Mouse (Mus musculus) intestine, embryonic 15.5 days (tissue): Measurements from ENCODE around the gene Arid1b. TPM values are rescaled to one million over a fixed set of nuclear protein-coding genes. Genes with fewer than 3 reads are reported as not detected.

Source experiments
- ATAC-seq: fragments of 200-750 bp; cut with Nextera tagmentation; 2 replicates; pipeline ENCODE4 v1.8.0; 2017; ENCODE audit warnings: moderate TSS enrichment, moderate library complexity
- H3K27ac ChIP-seq: fragments of 300-500 bp; sonication (generic); 2 replicates; pipeline ENCODE4 v1.5.1; 2015; ENCODE audit warnings: mild to moderate bottlenecking, inconsistent platforms
- H3K27me3 ChIP-seq: fragments of 300-500 bp; sonication (generic); replicated peaks from 2 replicates; pipeline ENCODE4 v1.6.1; 2015; ENCODE audit warnings: inconsistent platforms
- H3K36me3 ChIP-seq: fragments of 300-500 bp; sonication (generic); 2 replicates; pipeline ENCODE4 v1.6.1; 2015; ENCODE audit warnings: inconsistent platforms
- H3K4me1 ChIP-seq: fragments of 300-500 bp; sonication (generic); replicated peaks from 2 replicates; pipeline ENCODE4 v1.6.1; 2015; ENCODE audit warnings: inconsistent platforms
- H3K4me2 ChIP-seq: fragments of 300-500 bp; sonication (generic); replicated peaks from 2 replicates; pipeline ENCODE4 v1.6.1; 2015; ENCODE audit warnings: mild to moderate bottlenecking, inconsistent platforms
- H3K4me3 ChIP-seq: fragments of 300-500 bp; sonication (generic); replicated peaks from 2 replicates; pipeline ENCODE4 v1.5.1; 2015; ENCODE audit warnings: inconsistent platforms
- H3K9ac ChIP-seq: fragments of 300-500 bp; sonication (generic); 2 replicates; pipeline ENCODE4 v1.6.1; 2015; ENCODE audit warnings: inconsistent platforms
- H3K9me3 ChIP-seq: fragments of 300-500 bp; sonication (generic); 2 replicates; pipeline ENCODE4 v1.6.1; 2016; ENCODE audit warnings: inconsistent platforms
- WGBS: fragments of 180-500 bp; shearing (Covaris S2); methylation state at CpG from one replicate; pipeline ENCODE4 v1.1.7; 2015; 5-methylcytosine and 5-hydroxymethylcytosine counted together
- polyA plus RNA-seq: library from polyadenylated mRNA; unstranded; fragments of >200 nt; fragmentation: Nextera tagmentation; extraction: Ambion mirVana; gene quantifications from 2 replicates; pipeline ENCODE4 v1.2.1, GENCODE M21; 2015

The Arid1b gene
- polyA plus RNA-seq, 1 experiment from 2014 or later, result 9.1 TPM

DNA sequence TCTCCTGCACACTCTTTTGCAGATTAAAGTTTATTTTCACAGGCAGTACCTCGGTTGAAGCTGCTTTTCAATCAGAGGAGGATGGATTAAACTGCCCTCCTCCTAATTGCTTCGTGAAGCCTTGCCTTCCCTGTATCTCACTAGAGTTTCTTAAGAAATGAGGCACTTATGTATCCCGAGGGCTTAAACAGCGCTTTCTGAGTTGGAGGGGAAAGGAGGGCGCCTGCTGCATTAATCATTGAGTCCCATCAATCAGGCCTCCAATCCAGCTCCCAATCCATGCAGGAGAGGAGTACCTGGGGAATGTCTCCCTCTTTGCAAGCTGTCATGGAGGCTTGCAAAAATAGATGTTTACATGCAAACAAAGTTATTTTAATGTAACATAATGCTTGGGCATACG lies 21.9 kb upstream of the Arid1b start:
- 71% methylated on average over 6 of the region's 6 CpGs for WGBS
- no peak for ATAC-seq
- Histone ChIP-seq H3K9me3 (no peaks in the 10 kb centered on the region), H3K27ac (no peak overlapping the region), H3K9ac (no peak overlapping the region), H3K36me3 (no peaks in the 10 kb centered on the region), H3K27me3 (no peaks in the 10 kb centered on the region), H3K4me3 (no peak overlapping the region), H3K4me1 (no peaks in the 10 kb centered on the region), H3K4me2 (no peak overlapping the region)

DNA sequence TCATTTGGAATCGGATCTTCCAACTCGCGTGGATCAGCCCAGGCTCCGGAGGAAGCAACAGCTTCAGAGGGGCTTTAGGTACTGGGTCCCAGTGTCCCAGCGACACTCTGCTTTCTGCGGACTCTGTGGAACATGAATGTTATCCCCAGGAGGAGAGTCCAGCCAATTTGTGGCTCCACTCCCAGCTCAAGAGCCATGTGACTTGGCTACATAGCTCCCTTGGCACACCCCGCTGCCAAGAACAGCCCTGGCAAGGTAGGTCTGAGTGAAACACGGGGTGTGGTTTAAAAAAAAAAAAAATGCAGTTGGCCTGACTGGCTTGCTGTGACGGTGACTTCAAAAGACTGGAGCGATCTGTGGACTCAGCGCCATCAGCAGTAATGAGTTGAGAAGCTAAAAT lies 19.4 kb upstream of the Arid1b start:
- Histone ChIP-seq H3K36me3 (no peaks in the 10 kb centered on the region), H3K9ac (no peak overlapping the region), H3K4me3 (no peak overlapping the region), H3K27me3 (no peaks in the 10 kb centered on the region), H3K4me1 (no peaks in the 10 kb centered on the region), H3K4me2 (no peak overlapping the region), H3K9me3 (no peaks in the 10 kb centered on the region), H3K27ac (no peak overlapping the region)
- 73% methylated on average over 11 of the region's 11 CpGs for WGBS
- peak; percentile 88 for ATAC-seq

DNA sequence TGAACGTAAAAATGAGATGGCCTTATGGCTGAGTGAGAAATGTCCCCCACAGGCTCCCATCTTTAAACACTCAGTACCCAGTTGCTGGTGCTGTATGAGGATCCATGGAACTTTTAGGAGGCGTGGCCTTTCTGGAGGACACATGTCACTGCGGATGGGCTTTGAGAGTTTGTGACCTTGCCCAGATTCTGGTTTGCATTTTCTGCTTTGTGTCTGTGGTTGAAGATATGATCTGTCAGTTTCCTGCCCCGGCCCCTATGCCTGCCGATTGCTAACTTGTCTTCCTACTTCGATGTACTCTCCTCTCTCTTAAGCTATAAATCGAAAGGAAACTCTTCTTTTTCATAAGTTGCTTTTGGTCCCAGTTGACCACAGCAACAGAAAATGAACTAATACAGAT lies 14.0 kb upstream of the Arid1b start:
- Histone ChIP-seq H3K9me3 (no peaks in the 10 kb centered on the region), H3K9ac (no peak overlapping the region), H3K27ac (no peak overlapping the region), H3K4me3 (no peak overlapping the region), H3K4me1 (no peaks in the 10 kb centered on the region), H3K27me3 (no peaks in the 10 kb centered on the region), H3K4me2 (no peak overlapping the region), H3K36me3 (no peaks in the 10 kb centered on the region)
- WGBS, result 83% methylated on average over 7 of the region's 7 CpGs
- no peak for ATAC-seq

DNA sequence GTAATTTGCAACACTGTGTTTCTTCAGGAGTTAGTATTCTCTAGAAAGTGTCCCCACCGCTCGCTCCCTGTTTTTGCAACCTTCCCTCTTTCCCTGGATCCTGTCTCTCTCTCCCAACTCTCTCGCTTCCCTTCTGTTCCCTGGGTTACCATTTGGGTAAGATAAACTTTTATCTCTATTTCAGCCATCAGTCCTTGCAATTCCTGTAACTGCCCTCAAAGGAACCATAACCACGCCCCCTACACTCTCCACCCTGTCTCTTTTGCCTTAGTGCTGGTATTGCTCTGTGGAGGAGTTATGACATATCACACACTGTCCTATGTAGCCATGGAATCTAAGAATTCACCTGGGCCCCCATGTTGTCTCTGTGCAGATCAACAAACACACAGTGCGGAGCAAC lies 11.3 kb upstream of the Arid1b start:
- no peak for ATAC-seq
- no peak overlapping the region for H3K9ac ChIP-seq
- WGBS, result 78% methylated on average over 5 of the region's 5 CpGs
- H3K4me3 ChIP-seq, result no peak overlapping the region
- no peaks in the 10 kb centered on the region for H3K27me3 ChIP-seq
- no peak overlapping the region for H3K27ac ChIP-seq
- H3K9me3 ChIP-seq, result no peaks in the 10 kb centered on the region
- no peak overlapping the region for H3K4me2 ChIP-seq
- H3K36me3 ChIP-seq, result no peaks in the 10 kb centered on the region
- no peaks in the 10 kb centered on the region for H3K4me1 ChIP-seq

DNA sequence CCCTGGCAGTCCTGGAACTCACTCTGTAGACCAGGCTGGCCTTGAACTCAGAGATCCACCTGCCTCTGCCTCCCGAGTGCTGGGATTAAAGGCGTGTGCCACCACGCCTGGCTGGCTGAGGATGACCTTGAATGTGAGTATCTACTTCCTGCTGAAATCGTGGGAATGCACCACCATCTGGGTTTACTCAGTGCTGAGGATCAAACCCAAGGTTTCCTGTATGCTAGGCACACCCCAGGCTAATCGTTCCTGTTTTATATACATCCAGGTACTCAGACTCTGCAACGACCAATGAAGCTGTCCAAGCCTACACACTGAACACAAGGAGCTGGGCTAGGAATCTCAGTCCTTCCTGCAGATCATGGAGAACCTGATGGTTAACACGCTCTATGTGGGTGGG lies 9.4 kb upstream of the Arid1b start:
- no peak overlapping the region for H3K4me2 ChIP-seq
- no peak for ATAC-seq
- H3K4me3 ChIP-seq, result no peak overlapping the region
- no peaks in the 10 kb centered on the region for H3K4me1 ChIP-seq
- no peaks in the 10 kb centered on the region for H3K36me3 ChIP-seq
- WGBS, result 75% methylated on average over 7 of the region's 7 CpGs
- no peak overlapping the region for H3K9ac ChIP-seq
- no peaks in the 10 kb centered on the region for H3K27me3 ChIP-seq
- H3K9me3 ChIP-seq, result no peaks in the 10 kb centered on the region
- no peak overlapping the region for H3K27ac ChIP-seq

DNA sequence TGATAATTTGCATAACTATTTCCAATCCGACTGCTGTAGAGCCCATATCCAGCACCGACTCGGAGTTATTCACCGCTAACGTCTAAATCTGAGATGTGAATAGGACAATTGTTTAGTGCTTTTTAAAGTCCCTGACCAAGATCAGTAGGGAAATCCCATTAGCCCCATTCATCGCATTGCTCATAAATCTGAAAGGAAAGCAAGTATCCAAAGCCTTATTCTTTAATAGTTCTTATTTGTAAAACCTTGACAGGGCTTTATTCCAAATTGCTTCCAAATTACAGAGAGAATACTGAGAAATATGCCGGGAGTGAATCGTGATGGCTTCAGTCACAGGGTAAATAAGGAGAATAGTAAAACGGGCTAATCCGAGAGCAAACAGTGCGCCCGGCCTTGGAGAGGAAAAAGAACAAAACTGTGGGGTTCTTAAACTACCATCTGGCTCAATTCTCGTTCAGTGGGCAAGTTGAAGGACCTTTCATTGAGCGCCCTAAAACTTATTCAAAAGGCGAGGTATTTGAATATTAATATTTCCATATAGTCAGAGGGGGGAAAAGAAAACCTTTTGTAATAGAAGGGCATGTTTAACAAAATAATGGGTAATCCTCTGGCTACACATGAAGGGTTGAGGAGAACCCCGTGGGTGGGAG lies 3.1 kb upstream of the Arid1b start:
- Histone ChIP-seq H3K4me2 (no peak overlapping the region), H3K4me3 (no peak overlapping the region), H3K27me3 (no peaks in the 10 kb centered on the region), H3K9me3 (no peaks in the 10 kb centered on the region), H3K9ac (no peak overlapping the region), H3K36me3 (no peaks in the 10 kb centered on the region), H3K4me1 (0 out of 2 replicates have a peak, but pooled peaks cover 2% of the 10 kb centered on the region), H3K27ac (0 out of 2 replicates have a peak overlapping the region, but pooled peaks have one; percentile 37)
- WGBS, result 60% methylated on average over 16 of the region's 16 CpGs
- no peak for ATAC-seq

DNA sequence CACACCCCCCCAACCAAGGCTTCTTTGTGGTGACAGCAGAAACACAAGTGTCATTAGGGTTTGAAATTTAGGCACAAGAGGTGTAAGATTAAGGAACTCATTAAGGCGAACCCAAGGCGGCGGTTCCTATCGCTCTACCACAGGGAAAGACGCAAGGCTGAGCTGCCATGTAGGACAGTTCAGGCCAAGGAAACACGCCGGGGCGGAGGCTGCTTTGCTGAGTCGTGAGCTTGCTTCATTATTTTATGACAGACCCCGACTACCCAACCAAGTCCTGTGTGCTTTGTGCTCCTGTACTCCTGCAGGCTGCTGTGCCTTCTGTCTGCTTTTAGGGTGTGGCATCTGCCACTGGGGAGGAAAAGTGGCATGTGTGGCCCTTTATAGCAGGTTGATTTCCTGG lies 2.5 kb upstream of the Arid1b start:
- 65% methylated on average over 10 of the region's 10 CpGs for WGBS
- H3K27ac ChIP-seq, result peak overlapping the region; percentile 37; the same call in 1 of the 2 replicates
- no peaks in the 10 kb centered on the region for H3K36me3 ChIP-seq
- peak; percentile 26 for ATAC-seq
- 0 out of 2 replicates have a peak, but pooled peaks cover 2% of the 10 kb centered on the region for H3K4me1 ChIP-seq
- peak overlapping the region; percentile 10; the same call in 1 of the 2 replicates for H3K4me2 ChIP-seq
- no peaks in the 10 kb centered on the region for H3K9me3 ChIP-seq
- no peak overlapping the region for H3K9ac ChIP-seq
- H3K4me3 ChIP-seq, result no peak overlapping the region
- no peaks in the 10 kb centered on the region for H3K27me3 ChIP-seq

DNA sequence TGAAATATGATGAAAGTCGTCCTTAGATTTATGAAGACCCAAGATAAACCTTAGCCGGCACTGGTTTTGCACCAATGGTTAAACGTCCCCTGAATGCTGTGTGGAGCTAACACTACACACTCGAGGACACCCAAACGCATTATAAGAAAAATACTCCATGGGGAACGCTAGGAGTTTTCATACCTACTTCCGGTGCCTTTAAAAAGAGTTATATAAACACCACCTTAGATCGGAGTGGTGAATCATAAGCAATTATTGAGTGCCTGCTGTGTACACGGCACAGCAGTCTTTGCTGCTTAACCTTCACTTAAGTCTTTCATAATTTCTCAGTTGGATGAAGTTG lies 664 bp upstream of the Arid1b start:
- H3K36me3 ChIP-seq, result no peaks in the 10 kb centered on the region
- ATAC-seq, result no peak
- H3K9ac ChIP-seq, result peak overlapping the region; percentile 99
- H3K27ac ChIP-seq, result peak overlapping the region; percentile 100
- 0 out of 2 replicates have a peak, but pooled peaks cover 2% of the 10 kb centered on the region for H3K4me1 ChIP-seq
- H3K4me2 ChIP-seq, result peak overlapping the region; percentile 78
- peak overlapping the region; percentile 94 for H3K4me3 ChIP-seq
- 4% methylated on average over 9 of the region's 9 CpGs for WGBS
- H3K27me3 ChIP-seq, result no peaks in the 10 kb centered on the region
- no peaks in the 10 kb centered on the region for H3K9me3 ChIP-seq

DNA sequence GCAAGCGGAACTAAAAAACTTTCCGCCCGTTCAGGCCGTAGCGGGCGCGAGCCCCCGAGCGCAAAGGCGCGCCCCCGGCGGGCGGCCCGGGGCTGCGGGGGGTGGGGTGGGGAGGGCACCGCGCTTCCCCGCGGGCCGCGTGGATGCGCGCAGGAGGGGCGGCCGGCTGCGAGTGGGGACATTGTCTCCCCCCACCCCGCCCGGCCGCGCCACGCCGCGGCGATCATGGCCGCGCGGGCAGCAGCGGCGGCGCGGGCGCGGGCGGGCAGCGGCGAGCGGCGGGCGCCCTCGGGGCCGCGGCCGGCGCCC lies 326 bp downstream of the Arid1b start:
- peak overlapping the region; percentile 99 for H3K9ac ChIP-seq
- H3K4me3 ChIP-seq, result peak overlapping the region; percentile 94
- peak; percentile 62 for ATAC-seq

DNA sequence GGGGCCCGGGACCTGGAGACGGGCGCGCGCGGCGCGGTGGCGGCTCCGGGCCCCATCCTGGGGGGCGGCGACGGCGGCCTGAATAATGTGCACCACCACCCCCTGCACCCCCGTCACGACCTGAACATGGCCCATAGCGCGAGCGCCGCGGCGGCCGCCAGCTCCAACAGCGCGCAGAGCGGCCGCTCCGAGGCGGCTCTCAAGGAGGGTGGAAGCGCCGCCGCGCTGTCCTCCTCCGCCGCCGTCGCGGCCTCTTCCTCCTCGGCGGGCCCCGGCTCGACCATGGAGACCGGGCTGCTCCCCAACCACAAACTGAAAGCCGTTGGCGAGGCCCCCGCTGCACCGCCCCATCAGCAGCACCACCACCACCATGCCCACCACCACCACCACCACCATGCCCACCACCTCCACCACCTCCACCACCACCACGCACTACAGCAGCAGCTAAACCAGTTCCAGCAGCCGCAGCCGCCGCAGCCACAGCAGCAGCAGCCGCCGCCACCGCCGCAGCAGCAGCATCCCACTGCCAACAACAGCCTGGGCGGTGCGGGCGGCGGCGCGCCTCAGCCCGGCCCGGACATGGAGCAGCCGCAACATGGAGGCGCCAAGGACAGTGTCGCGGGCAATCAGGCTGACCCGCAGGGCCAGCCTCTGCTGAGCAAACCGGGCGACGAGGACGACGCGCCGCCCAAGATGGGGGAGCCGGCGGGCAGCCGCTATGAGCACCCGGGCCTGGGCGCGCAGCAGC lies 855 bp downstream of the Arid1b start:
- Histone ChIP-seq H3K4me3 (peak overlapping the region; percentile 94), H3K27ac (peak overlapping the region; percentile 100), H3K9ac (peak overlapping the region; percentile 99), H3K9me3 (no peaks in the 10 kb centered on the region), H3K4me2 (peak overlapping the region; percentile 78), H3K4me1 (peaks cover 5% of the 10 kb centered on the region; the same call in 1 of the 2 replicates), H3K27me3 (no peaks in the 10 kb centered on the region), H3K36me3 (no peaks in the 10 kb centered on the region)
- peak; percentile 66 for ATAC-seq
- under 1% methylated on average over 77 of the region's 81 CpGs for WGBS

More for the DNA sequence above, 326 bp downstream of the Arid1b start:
- Histone ChIP-seq H3K36me3 (no peaks in the 10 kb centered on the region), H3K27ac (peak overlapping the region; percentile 100), H3K4me2 (peak overlapping the region; percentile 78), H3K9me3 (no peaks in the 10 kb centered on the region), H3K27me3 (no peaks in the 10 kb centered on the region), H3K4me1 (0 out of 2 replicates have a peak, but pooled peaks cover 2% of the 10 kb centered on the region)
- whole genome bisulfite sequencing, result 1% methylated on average over 53 of the region's 55 CpGs

DNA sequence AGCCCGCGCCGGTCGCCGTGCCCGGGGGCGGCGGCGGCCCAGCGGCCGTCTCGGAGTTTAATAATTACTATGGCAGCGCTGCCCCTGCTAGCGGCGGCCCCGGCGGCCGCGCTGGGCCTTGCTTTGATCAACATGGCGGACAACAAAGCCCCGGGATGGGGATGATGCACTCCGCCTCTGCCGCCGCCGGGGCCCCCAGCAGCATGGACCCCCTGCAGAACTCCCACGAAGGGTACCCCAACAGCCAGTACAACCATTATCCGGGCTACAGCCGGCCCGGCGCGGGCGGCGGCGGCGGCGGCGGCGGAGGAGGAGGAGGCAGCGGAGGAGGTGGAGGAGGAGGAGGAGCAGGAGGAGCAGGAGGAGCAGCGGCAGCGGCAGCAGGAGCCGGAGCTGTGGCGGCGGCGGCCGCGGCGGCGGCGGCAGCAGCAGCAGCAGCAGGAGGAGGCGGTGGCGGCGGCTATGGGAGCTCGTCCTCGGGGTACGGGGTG lies 1.5 kb downstream of the Arid1b start:
- Histone ChIP-seq H3K4me1 (peaks cover 10% of the 10 kb centered on the region; the same call in 1 of the 2 replicates), H3K4me3 (peak overlapping the region; percentile 94), H3K9me3 (no peaks in the 10 kb centered on the region), H3K36me3 (no peaks in the 10 kb centered on the region), H3K4me2 (peak overlapping the region; percentile 78), H3K27ac (peak overlapping the region; percentile 100), H3K27me3 (no peaks in the 10 kb centered on the region), H3K9ac (peak overlapping the region; percentile 99)
- peak; percentile 36 for ATAC-seq
- WGBS, result 1% methylated on average over 41 of the region's 56 CpGs

DNA sequence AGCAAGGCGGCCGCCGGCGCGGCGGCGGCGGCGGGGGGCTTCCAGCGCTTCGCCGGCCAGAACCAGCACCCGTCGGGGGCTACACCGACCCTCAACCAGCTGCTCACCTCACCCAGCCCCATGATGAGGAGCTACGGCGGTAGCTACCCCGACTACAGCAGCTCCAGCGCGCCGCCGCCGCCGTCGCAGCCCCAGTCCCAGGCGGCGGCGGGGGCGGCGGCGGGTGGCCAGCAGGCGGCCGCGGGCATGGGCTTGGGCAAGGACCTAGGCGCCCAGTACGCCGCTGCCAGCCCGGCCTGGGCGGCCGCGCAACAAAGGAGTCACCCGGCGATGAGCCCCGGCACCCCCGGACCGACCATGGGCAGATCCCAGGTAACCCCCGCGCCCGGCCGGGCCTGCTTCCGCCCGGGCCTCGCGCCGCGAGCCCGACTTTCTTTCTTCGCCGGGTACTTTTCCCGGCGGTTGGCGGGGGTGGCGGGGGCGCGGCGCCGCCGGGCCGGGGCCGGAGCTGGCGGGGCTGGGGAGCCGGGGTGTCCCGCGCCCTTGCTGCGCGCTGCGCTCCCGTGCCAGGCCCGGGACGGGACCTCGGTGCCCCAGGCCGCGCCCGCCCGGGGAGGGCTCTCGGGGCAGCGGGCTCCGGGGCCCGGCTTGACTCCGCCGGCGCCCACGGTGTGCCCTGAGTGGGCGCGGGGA lies 2.1 kb downstream of the Arid1b start:
- H3K9me3 ChIP-seq, result no peaks in the 10 kb centered on the region
- under 1% methylated on average over 86 of the region's 95 CpGs for WGBS
- H3K4me3 ChIP-seq, result peak overlapping the region; percentile 94
- ATAC-seq, result peak; percentile 31
- peak overlapping the region; percentile 78 for H3K4me2 ChIP-seq
- H3K9ac ChIP-seq, result peak overlapping the region; percentile 99
- no peaks in the 10 kb centered on the region for H3K27me3 ChIP-seq
- H3K36me3 ChIP-seq, result no peaks in the 10 kb centered on the region
- H3K4me1 ChIP-seq, result peaks cover 15% of the 10 kb centered on the region
- peak overlapping the region; percentile 100 for H3K27ac ChIP-seq
